Mouse (Mus musculus) adrenal gland, postnatal 4 days (tissue): ENCODE measurements around the gene Nle1. TPM values are rescaled to one million over a fixed set of nuclear protein-coding genes. Genes with fewer than 3 reads are reported as not detected.

ENCODE experiments used
- DNase-seq, 2 experiments: peaks; one replicate each; pipeline ENCODE4 v3.0.0; 2021 to 2022; ENCODE audit warnings: low spot score in 2 of 2, mixed read lengths in 2 of 2
- total RNA-seq, 2 experiments: library from RNA; stranded (reverse); gene quantifications; 2 replicates each; pipeline ENCODE4 v1.2.3; 2021

Gene Nle1
- total RNA-seq, 2 experiments from 2014 or later = 30.7 to 33.4 TPM

DNA sequence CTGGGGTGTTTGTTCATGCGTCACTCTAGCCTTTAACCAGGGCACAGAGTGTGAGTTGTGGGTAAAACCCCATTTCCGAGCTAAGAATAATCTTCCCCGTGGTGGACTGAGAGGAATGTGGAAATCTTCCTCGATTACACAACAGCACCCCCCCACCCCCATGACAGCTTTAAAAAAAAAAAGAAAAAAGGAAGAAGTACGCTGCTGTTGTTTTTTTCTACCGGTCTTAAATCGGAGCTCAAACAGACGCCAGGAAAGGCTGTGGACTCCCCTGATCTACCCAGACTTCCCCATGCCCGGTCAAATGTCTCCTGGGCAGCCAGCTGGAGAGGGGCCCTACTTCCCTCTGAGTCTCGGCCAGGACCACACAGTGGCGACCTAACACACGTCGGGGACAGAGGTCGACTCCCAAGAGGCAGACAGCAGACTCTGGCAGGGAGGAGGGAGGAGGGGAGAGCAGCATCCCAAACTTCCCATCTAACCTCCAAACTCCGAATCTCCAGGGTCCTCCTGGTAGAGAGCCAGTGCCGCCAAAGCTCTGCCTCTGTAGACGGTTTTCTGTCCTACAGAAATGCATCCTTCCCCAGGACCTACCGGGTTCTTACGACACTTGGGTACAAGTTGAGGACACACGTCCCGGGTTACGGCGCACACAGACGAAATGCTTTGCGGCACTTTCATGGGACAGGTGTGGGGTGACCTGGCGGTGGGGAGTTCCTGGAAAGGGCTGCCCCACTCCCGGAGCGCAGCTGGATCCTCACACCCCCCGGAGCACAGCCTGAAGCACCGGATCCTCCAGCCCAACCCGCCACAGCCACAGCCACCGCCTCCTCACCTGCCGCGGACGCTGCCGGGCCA lies 37.8 kb downstream of the Nle1 start:
- peak; percentile 19 to 21 for DNase-seq

DNA sequence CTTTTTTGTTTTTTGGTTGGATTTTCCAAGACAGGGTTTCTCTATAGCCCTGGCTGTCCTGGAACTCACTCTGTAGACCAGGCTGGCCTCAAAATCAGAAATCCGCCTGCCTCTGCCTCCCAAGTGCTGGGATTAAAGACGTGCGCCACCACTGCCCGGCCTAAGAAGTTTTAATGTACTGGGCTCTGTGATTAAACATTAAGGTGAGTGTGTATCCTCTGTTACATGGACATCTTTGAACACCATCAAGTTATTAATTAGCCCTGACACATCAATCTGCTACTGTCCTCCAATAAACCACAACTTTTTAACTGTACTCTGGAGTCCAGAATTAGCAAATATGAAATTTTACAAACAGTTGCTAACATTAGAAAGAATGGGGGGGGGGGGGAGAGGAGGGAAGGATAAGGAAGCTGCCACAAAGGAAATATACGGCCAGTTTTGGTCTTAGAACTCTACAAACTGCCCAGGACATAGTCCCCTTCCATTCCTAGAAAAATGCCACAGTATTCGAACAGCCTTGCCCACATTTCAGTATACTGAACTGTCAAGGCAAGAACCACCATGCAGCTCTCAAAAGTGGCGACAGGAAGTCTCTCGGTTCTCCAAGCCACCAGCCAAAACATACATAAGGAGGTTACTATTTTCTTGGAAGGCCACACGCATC lies 38.6 kb downstream of the Nle1 start:
- no peak for DNase-seq

GRCm38 (mm10) chr11:82867956-82868355 lies 40.3 kb downstream of the Nle1 start:
- no peak for DNase-seq

DNA sequence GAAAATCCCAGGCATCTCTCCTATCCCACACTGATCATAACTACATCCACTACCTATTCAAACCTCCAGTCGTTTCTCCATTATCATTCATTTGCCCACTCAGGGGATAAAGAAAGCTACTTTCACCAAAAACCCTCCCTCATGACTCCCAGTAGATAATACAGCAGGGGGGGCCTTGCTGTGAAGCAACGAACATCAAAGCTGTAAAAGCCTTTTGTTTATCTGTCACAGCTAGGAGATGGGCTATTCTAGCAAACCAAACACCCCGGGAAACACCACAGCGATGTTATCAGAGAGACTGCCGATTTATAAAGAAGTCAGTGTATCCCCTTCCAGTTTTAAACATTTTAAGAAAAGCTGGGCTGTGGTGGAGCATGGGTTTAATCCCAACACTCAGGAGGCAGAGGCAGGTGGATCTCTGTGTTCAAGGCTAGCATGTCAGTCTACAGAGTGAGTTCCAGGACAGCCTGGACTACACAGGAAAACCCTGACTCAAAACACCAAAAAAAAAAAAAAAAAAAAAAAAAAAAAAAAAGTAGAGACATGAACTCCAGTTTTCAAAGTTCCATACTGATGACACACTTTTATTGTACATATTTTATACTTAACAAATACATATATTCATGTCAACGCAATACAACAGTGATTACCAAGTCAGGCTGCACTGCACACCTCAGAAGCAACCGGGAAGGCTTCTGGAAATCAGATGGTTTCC lies 41.2 kb downstream of the Nle1 start:
- no peak for DNase-seq

GRCm38 (mm10) chr11:82865957-82866356 lies 42.3 kb downstream of the Nle1 start:
- DNase-seq = no peak

GRCm38 (mm10) chr11:82863488-82863931 lies 44.7 kb downstream of the Nle1 start:
- DNase-seq = no peak

DNA sequence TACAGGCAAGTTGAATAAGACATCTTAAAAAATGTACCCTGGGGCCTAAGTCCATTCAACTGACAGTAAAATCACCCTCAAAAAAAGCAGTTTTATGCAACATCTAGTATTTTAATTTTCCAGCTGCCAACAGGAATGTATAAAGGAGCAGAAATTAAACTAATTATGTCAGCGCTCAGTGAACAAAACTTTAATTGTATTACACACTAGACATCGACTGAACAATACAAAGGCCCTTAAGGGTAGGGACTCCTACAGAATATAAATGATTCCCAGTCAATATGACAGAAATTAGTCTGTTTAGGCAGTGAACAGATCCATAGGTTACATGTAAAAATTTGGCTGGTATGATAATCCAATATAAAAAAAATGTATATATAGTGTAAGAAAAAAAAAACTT lies 45.2 kb downstream of the Nle1 start:
- no peak for DNase-seq

GRCm38 (mm10) chr11:82862638-82863037 lies 45.6 kb downstream of the Nle1 start:
- DNase-seq = no peak

GRCm38 (mm10) chr11:82861558-82861957 lies 46.7 kb downstream of the Nle1 start:
- DNase-seq = no peak

DNA sequence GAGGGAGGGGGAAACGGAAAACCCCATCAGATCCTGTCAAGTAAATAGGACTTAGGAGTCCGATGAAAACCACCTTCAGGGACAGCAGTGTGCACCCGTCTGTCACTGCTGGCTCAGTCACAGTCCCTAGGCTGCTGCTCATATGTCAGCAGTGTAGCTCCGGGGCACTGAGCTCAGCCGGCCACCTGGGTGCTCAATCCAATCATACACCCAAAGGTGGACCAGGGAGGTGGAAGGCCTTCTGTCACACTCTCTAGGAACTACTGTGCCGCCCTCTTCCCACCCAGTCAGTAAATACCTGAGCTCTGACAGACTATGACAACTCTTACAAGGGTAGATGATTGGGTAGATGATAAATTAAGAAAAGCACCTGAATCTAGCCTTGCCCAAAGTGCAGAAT lies 47.5 kb downstream of the Nle1 start:
- no peak for DNase-seq

GRCm38 (mm10) chr11:82857307-82857848 lies 50.8 kb downstream of the Nle1 start:
- DNase-seq = no peak

DNA sequence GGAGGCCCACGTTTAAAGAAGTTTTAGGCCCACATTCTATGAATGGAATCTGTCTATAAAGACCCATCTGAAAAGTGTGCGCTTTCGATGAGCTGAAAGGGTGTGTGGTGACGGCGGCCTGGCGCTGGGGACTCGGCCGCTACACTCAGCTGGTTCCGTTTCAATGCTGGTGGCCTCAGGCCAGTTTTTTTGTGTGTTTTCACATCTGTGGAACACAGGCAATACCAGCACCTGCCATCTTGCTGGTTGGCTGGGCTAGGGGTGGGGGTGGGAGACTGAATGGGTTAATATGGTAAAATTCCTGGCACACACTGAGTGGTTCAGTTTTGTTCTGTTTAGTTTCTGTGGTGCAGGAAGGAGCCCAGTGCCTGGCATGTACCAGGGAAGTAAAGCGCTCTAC lies 52.2 kb downstream of the Nle1 start:
- DNase-seq = no peak

DNA sequence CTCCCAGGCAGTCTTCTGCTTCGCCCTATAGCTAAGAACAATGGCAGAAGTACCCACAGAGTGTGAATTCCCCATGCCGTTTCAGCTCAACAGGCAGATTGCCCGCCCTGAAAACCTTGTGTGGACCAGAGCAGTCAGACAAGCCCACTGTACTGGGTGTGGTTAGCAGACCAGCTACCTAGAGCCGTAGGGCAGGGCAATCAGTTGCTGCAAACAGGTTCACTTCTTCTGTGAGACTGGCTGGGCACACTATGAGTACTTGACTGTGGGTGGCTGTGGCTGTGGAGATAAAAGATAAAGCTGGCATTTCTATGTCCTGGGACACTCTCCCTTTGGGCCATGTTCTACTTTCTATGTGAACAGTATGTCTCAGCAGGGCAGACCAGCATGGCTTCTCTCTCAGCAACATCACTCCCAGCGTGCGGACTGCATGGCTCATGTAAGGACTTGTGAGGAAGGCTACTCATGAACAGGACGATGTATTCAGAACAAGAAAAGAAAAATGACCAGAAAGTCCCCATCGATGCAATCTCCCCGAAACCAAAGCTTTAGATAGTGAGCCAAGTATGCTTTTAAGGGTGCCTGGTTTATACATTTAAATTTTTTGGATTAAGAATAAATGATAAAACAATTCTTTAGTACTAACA lies 52.8 kb downstream of the Nle1 start:
- DNase-seq = no peak

DNA sequence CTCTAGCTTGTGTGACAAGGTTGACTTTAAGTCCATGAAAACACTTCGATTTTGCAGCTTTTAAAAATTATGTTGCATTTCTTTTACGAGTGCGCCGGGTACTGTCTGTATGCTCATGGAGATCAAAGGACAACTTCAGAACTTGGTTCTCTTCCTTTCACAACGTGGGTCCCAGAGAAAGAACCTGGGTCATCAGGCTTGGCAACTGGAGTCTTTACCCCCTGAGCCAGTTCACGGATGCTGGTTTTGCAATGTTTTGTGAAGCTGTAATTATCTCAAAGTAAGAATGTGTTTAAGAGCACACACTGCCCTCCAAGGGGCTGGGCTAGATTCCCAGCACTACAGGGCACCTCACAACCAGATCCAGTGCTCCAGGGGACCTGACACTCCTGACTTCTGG lies 54.1 kb downstream of the Nle1 start:
- DNase-seq = no peak

DNA sequence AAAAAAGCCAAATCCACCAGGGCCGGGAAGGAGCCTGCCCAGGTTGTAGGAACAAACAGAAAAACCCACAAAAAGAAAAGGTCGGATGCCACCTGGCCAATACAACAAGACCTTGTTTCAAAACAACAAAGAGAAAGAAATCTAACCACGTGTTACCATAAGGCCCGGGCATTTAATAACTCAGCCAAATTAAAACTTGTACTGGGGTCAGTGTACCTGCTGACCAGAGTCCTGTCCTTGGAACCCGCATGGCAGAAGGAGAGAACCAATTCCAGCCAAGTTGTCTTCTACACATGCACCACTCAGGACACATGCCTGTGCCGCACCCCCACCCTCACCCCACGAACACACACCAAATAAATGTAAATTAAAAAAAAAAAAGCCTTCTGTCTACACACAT lies 55.3 kb downstream of the Nle1 start:
- no peak for DNase-seq

- no peak for DNase-seq
Measured at GRCm38 (mm10) chr11:82852540-82852939, 55.7 kb downstream of the Nle1 start.

DNA sequence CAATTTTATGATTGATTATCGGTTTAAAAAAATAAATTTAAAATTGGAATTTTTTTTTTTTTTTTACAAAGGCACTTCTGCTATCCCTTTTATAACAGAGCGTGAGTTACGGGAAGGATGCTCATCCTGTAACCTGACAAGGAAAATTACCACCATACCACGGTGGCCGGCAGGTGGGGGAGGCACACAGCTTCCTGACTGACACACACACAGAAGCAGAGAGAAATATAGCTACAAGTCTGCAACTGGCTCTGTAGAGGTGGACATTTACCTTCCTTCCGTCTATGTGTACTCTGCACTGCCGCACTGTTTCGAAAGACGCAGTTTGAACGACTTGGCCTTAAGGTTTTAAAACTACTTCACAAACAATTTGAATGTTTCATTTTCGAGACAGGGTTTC lies 56.1 kb downstream of the Nle1 start:
- no peak for DNase-seq
